Mouse (Mus musculus) C2C12 (cell line): ENCODE measurements around the gene Rce1. TPM values are rescaled to one million over a fixed set of nuclear protein-coding genes. Genes with fewer than 3 reads are reported as not detected.

Source experiments
- H3K27me3 ChIP-seq: one replicate; pipeline ENCODE4 v1.6.1; 2011; ENCODE audit not compliant: control insufficient read depth, insufficient read depth, insufficient read length
- H3K36me3 ChIP-seq: one replicate; pipeline ENCODE4 v1.6.1; 2011; ENCODE audit not compliant: control insufficient read depth, insufficient read depth
- H3K4me3 ChIP-seq: one replicate; pipeline ENCODE4 v1.5.1; 2011; ENCODE audit warnings: mild to moderate bottlenecking, control low read depth; ENCODE audit not compliant: poor library complexity, insufficient read depth, severe bottlenecking
- H3K79me2 ChIP-seq: one replicate; pipeline ENCODE4 v1.6.1; 2011; ENCODE audit not compliant: control insufficient read depth, insufficient read depth
- H3K79me3 ChIP-seq: one replicate; pipeline ENCODE4 v1.6.1; 2011; ENCODE audit warnings: low read depth, control low read depth
- H3ac ChIP-seq: one replicate; pipeline ENCODE3; 2011; ENCODE audit warnings: low read depth; ENCODE audit not compliant: control insufficient read depth, insufficient read length
- CEBPB ChIP-seq: IDR thresholded peaks from one replicate; pipeline ENCODE4 v1.6.1; 2011; ENCODE audit warnings: low read depth, mild to moderate bottlenecking, control low read depth, moderate library complexity
- CTCF ChIP-seq: IDR thresholded peaks from one replicate; pipeline ENCODE4 v1.5.1; 2011; ENCODE audit not compliant: control insufficient read depth, insufficient read depth, insufficient read length
- FOSL1 ChIP-seq: IDR thresholded peaks from one replicate; pipeline ENCODE4 v1.8.0; 2011; ENCODE audit warnings: mild to moderate bottlenecking, low read length; ENCODE audit not compliant: poor library complexity, insufficient read depth, severe bottlenecking
- MAX ChIP-seq: IDR thresholded peaks from one replicate; pipeline ENCODE4 v1.6.1; 2011; ENCODE audit warnings: mild to moderate bottlenecking, control low read depth
- MYOD1 ChIP-seq: IDR thresholded peaks from one replicate; pipeline ENCODE4 v1.6.1; 2011; ENCODE audit warnings: low read depth; ENCODE audit not compliant: control insufficient read depth, insufficient read length
- MYOG ChIP-seq: IDR thresholded peaks from one replicate; pipeline ENCODE4 v1.6.1; 2011; ENCODE audit not compliant: control insufficient read depth, insufficient read length; ENCODE audit errors: extremely low read depth
- USF1 ChIP-seq: IDR thresholded peaks from one replicate; pipeline ENCODE4 v1.6.1; 2011; ENCODE audit warnings: low read depth, mild to moderate bottlenecking, control low read depth, moderate library complexity
- long read RNA-seq, 2 experiments: library from polyadenylated mRNA; unstranded; transcript quantifications; one replicate each; pipeline ENCODE4 v2.0.0; 2019 to 2020
- polyA plus RNA-seq: library from polyadenylated mRNA; unstranded; fragments of >200 nt; fragmentation: generic; extraction: Trizol; gene quantifications from one replicate; pipeline ENCODE4 v1.2.1, GENCODE M21; 2012; ENCODE audit warnings: missing spikeins

Rce1 gene
- polyA plus RNA-seq = 56.9 TPM
- long read RNA-seq, experiment 1, transcript Rce1-201 (8 exons, 1,425 nt) = major isoform, 25 of 58 reads
- long read RNA-seq, experiment 1, partial matches to known transcripts = 7 of 58 reads
- long read RNA-seq, experiment 1, other reads (novel, unspliced or antisense) = 20 of 58 reads
- long read RNA-seq, experiment 2, transcript Rce1-207 (8 exons, 1,455 nt) = minor isoform, 17 of 218 reads
- long read RNA-seq, experiment 2, transcript Rce1-201 (8 exons, 1,425 nt) = major isoform, 90 of 218 reads
- long read RNA-seq, experiment 2, transcript Rce1-202 (7 exons, 862 nt) = minor isoform, 5 of 218 reads
- long read RNA-seq, experiment 2, partial matches to known transcripts = 1 of 218 reads
- long read RNA-seq, experiment 2, other reads (novel, unspliced or antisense) = 104 of 218 reads

GRCm38 (mm10) chr19:4625179-4625828 is at the start of gene Rce1:
Rce1 (minus strand) TSS chr19:4625641.
- peaks cover 19% of the 10 kb centered on the region for H3K79me2 ChIP-seq
- TF ChIP-seq MYOD1 (no peak), FOSL1 (no peak), MYOG (no peak), CEBPB (no peak), MAX (no peak), USF1 (no peak), CTCF (no peak)
- H3K79me3 ChIP-seq = peaks cover 8% of the 10 kb centered on the region
- peak within 1 kb of the TSS; percentile 64 for H3K4me3 ChIP-seq
- peaks cover 11% of the 10 kb centered on the region for H3K36me3 ChIP-seq
- no peaks in the 10 kb centered on the region for H3K27me3 ChIP-seq
- H3ac ChIP-seq = peak within 1 kb of the TSS; percentile 92

- H3K4me3 ChIP-seq = no peak overlapping the region
- no peaks in the 10 kb centered on the region for H3K79me2 ChIP-seq
- no peak for TF ChIP-seq MYOG
- peak; percentile 27 for TF ChIP-seq MYOD1
- no peak overlapping the region for H3ac ChIP-seq
- no peaks in the 10 kb centered on the region for H3K27me3 ChIP-seq
- H3K36me3 ChIP-seq = no peaks in the 10 kb centered on the region
- no peaks in the 10 kb centered on the region for H3K79me3 ChIP-seq
Observed at GRCm38 (mm10) chr19:4672401-4672800, 47.0 kb upstream of the Rce1 start.

GRCm38 (mm10) chr19:4670776-4671175 is 45.3 kb upstream of the Rce1 start:
- TF ChIP-seq MAX (no peak), FOSL1 (no peak), USF1 (no peak), MYOD1 (peak; percentile 81), CTCF (no peak)
- Histone ChIP-seq H3K36me3 (no peaks in the 10 kb centered on the region), H3K79me3 (no peaks in the 10 kb centered on the region), H3K79me2 (no peaks in the 10 kb centered on the region), H3ac (no peak overlapping the region), H3K4me3 (no peak overlapping the region), H3K27me3 (no peaks in the 10 kb centered on the region)

GRCm38 (mm10) chr19:4666815-4667214 is 41.4 kb upstream of the Rce1 start:
- Histone ChIP-seq H3K27me3 (no peaks in the 10 kb centered on the region), H3K36me3 (no peaks in the 10 kb centered on the region), H3K79me3 (no peaks in the 10 kb centered on the region), H3K4me3 (no peak overlapping the region), H3ac (no peak overlapping the region), H3K79me2 (no peaks in the 10 kb centered on the region)
- no peak for TF ChIP-seq MAX
- no peak for TF ChIP-seq MYOD1
- no peak for TF ChIP-seq CTCF
- no peak for TF ChIP-seq MYOG
- no peak for TF ChIP-seq USF1

GRCm38 (mm10) chr19:4658156-4658555 is 32.7 kb upstream of the Rce1 start:
- no peaks in the 10 kb centered on the region for H3K79me3 ChIP-seq
- TF ChIP-seq MYOG (no peak), USF1 (no peak), MYOD1 (no peak), MAX (no peak), FOSL1 (no peak), CTCF (no peak), CEBPB (no peak)
- H3K4me3 ChIP-seq = no peak overlapping the region
- peaks cover 3% of the 10 kb centered on the region for H3K27me3 ChIP-seq
- H3K79me2 ChIP-seq = no peaks in the 10 kb centered on the region
- H3ac ChIP-seq = no peak overlapping the region
- H3K36me3 ChIP-seq = no peaks in the 10 kb centered on the region

GRCm38 (mm10) chr19:4646917-4647492 is 21.6 kb upstream of the Rce1 start:
- no peaks in the 10 kb centered on the region for H3K27me3 ChIP-seq
- H3ac ChIP-seq = no peak overlapping the region
- no peak overlapping the region for H3K4me3 ChIP-seq
- no peaks in the 10 kb centered on the region for H3K79me2 ChIP-seq
- TF ChIP-seq CEBPB = no peak
- TF ChIP-seq CTCF = no peak
- TF ChIP-seq MYOD1 = no peak
- no peak for TF ChIP-seq USF1
- TF ChIP-seq FOSL1 = no peak
- no peak for TF ChIP-seq MAX
- no peaks in the 10 kb centered on the region for H3K79me3 ChIP-seq
- H3K36me3 ChIP-seq = no peaks in the 10 kb centered on the region
